Mouse (Mus musculus) heart, postnatal 0 days (tissue): ENCODE measurements around the gene Fam209.

Source experiments
- CTCF ChIP-seq: IDR thresholded peaks from 2 replicates; pipeline ENCODE4 v1.5.1; 2016; ENCODE audit warnings: antibody characterized with exemption, control low read depth, low read depth
- EP300 ChIP-seq: IDR thresholded peaks from 2 replicates; pipeline ENCODE4 v1.6.1; 2016; ENCODE audit warnings: antibody characterized with exemption, low read depth

DNA sequence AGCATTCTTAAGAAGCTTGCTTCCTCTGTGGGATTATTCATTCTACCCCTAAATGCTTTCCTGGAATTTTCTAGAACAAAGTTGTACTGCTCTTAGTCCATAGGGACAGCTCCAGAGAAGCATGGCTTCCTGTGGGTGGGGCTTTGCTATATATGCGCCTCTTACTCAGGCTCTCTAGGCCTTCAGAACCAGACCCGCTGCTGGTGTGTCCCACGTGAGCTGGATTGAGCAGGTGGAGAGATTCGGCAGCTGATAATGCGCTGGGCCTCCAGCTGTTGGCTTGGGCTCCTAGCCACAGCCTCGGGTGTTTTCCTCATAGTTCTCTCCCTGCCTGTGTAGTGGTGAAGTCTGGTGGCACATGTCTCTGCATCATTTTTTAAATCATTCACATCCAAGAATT is 21.7 kb upstream of the Fam209 start:
- TF ChIP-seq EP300 (no peak), CTCF (no peak)
